Mouse (Mus musculus): Measurements from ENCODE around the gene Cyb561d1. TPM values are rescaled to one million over a fixed set of nuclear protein-coding genes. Genes with fewer than 3 reads are reported as not detected.
"Not testable (repeated sequence)": the region's sequence is repeated elsewhere in the genome, so short reads cannot be mapped to it uniquely, and the experiment has no call there.

The Cyb561d1 gene
- total RNA-seq (2021) = 1 to 10 TPM; 5.2 to 5.3 TPM
- long read RNA-seq, experiment 1, full-length matches to known transcripts = 4 of 5 reads
- long read RNA-seq, experiment 1, partial matches to known transcripts = 0 of 5 reads
- long read RNA-seq, experiment 1, other reads (novel, unspliced or antisense) = 1 of 5 reads
- long read RNA-seq, experiment 2, full-length matches to known transcripts = 1 of 5 reads
- long read RNA-seq, experiment 2, partial matches to known transcripts = 0 of 5 reads
- long read RNA-seq, experiment 2, other reads (novel, unspliced or antisense) = 4 of 5 reads

- DNase-seq = peak; percentile 97
Observed at GRCm38 (mm10) chr3:108200329-108201323, at the start of gene Cyb561d1. Cyb561d1 (minus strand) TSS chr3:108201212.

- DNase-seq = no peak
Observed at GRCm38 (mm10) chr3:108246857-108247256, 45.8 kb upstream of the Cyb561d1 start.

GRCm38 (mm10) chr3:108241243-108241839 is 40.3 kb upstream of the Cyb561d1 start:
- DNase-seq = no peak

- not testable (repeated sequence) for DNase-seq
Observed at GRCm38 (mm10) chr3:108237474-108238102, 36.6 kb upstream of the Cyb561d1 start.

GRCm38 (mm10) chr3:108231646-108232045 is 30.6 kb upstream of the Cyb561d1 start:
- DNase-seq = no peak

GRCm38 (mm10) chr3:108227521-108227920 is 26.5 kb upstream of the Cyb561d1 start:
- no peak for DNase-seq

GRCm38 (mm10) chr3:108226558-108227350 is 25.7 kb upstream of the Cyb561d1 start, which contains the start of gene Sypl2:
Sypl2 (minus strand) TSS chr3:108226648.
- peak; percentile 46 to 53 for DNase-seq

GRCm38 (mm10) chr3:108225711-108226557 is 24.9 kb upstream of the Cyb561d1 start:
- peak in 1 of 2 experiments; percentile 22 for DNase-seq

- DNase-seq = peak; percentile 32 to 47
Observed at GRCm38 (mm10) chr3:108220661-108221060, 19.6 kb upstream of the Cyb561d1 start.

- peak in 1 of 2 experiments; percentile 26 for DNase-seq
Observed at GRCm38 (mm10) chr3:108214734-108215133, 13.7 kb upstream of the Cyb561d1 start.

GRCm38 (mm10) chr3:108212406-108212805 is 11.4 kb upstream of the Cyb561d1 start:
- DNase-seq = no peak

GRCm38 (mm10) chr3:108211845-108212244 is 10.8 kb upstream of the Cyb561d1 start:
- no peak for DNase-seq

GRCm38 (mm10) chr3:108210771-108211139 is 9.7 kb upstream of the Cyb561d1 start, which contains the start of gene Atxn7l2:
Atxn7l2 (minus strand) TSS chr3:108210934.
- no peak for DNase-seq

- DNase-seq = peak; percentile 95 to 97
Observed at GRCm38 (mm10) chr3:108209946-108210770, 9.1 kb upstream of the Cyb561d1 start.

GRCm38 (mm10) chr3:108209536-108209935 is 8.5 kb upstream of the Cyb561d1 start:
- DNase-seq = peak in 1 of 2 experiments; percentile 8

- no peak for DNase-seq
Observed at GRCm38 (mm10) chr3:108209001-108209400, 8.0 kb upstream of the Cyb561d1 start.

GRCm38 (mm10) chr3:108206731-108207375 is 5.8 kb upstream of the Cyb561d1 start:
- peak in 1 of 2 experiments; percentile 3 for DNase-seq

- no peak for DNase-seq
Observed at GRCm38 (mm10) chr3:108205601-108206000, 4.6 kb upstream of the Cyb561d1 start.

GRCm38 (mm10) chr3:108204470-108204869 is 3.5 kb upstream of the Cyb561d1 start:
- no peak for DNase-seq
